Mouse (Mus musculus): ENCODE data around the gene Gm10197. TPM values are rescaled to one million over a fixed set of nuclear protein-coding genes. Genes with fewer than 3 reads are reported as not detected.
"Not testable (repeated sequence)": the region's sequence is repeated elsewhere in the genome, so short reads cannot be mapped to it uniquely, and the experiment has no call there.

Gene Gm10197
- polyA plus RNA-seq, 1 experiment from 2014 or later: 4.8 TPM

- DNase-seq (no peak), ATAC-seq (ENCODE audit: insufficient read depth) (no peak)
- Histone ChIP-seq H3K9ac (no peak overlapping the region), H3K27ac (ENCODE audit: low read depth) (no peak overlapping the region), H3K4me3 (ENCODE audit: low read depth, low read length) (no peak overlapping the region), H3K4me1 (ENCODE audit: insufficient read depth) (no peaks in the 10 kb centered on the region), H3K4me2 (no peak overlapping the region), H3K9me3 (ENCODE audit: low read depth, low read length) (no peaks in the 10 kb centered on the region), H3K27me3 (ENCODE audit: insufficient read depth, low read length) (no peaks in the 10 kb centered on the region), H3K36me3 (ENCODE audit: insufficient read depth) (no peaks in the 10 kb centered on the region)
- no peak; the same call in 1 of the 2 replicates for TF ChIP-seq CTCF (IDR thresholded peaks at IDR 0.05; ENCODE audit: low read depth)
- 42% methylated on average over 12 of the region's 12 CpGs for WGBS
These were observed 31.3 kb upstream of the Gm10197 start for GRCm38 (mm10) chr19:53402741-53403432.

- no peak overlapping the region for H3K4me2 ChIP-seq
- H3K4me3 ChIP-seq (ENCODE audit: low read depth, low read length): no peak overlapping the region
- no peaks in the 10 kb centered on the region for H3K36me3 ChIP-seq (ENCODE audit: insufficient read depth)
- no peaks in the 10 kb centered on the region for H3K9me3 ChIP-seq (ENCODE audit: low read depth, low read length)
- H3K27me3 ChIP-seq (ENCODE audit: insufficient read depth, low read length): no peaks in the 10 kb centered on the region
- no peak for ATAC-seq (ENCODE audit: insufficient read depth)
- H3K27ac ChIP-seq (ENCODE audit: low read depth): no peak overlapping the region
- no peak overlapping the region for H3K9ac ChIP-seq
- peak; percentile 36 for DNase-seq
- H3K4me1 ChIP-seq (ENCODE audit: insufficient read depth): no peaks in the 10 kb centered on the region
- WGBS: 75% methylated on average over 16 of the region's 16 CpGs
- peak; percentile 17; the same call in 1 of the 2 replicates for TF ChIP-seq CTCF (IDR thresholded peaks at IDR 0.05; ENCODE audit: low read depth)
These were observed 29.0 kb upstream of the Gm10197 start for GRCm38 (mm10) chr19:53400332-53401110.

GRCm38 (mm10) chr19:53399213-53399612 is 27.6 kb upstream of the Gm10197 start:
- no peak for TF ChIP-seq CTCF (IDR thresholded peaks at IDR 0.05; ENCODE audit: low read depth)
- no peaks in the 10 kb centered on the region for H3K9me3 ChIP-seq (ENCODE audit: low read depth, low read length)
- 75% methylated on average over 4 of the region's 4 CpGs for WGBS
- H3K4me2 ChIP-seq: no peak overlapping the region
- H3K27me3 ChIP-seq (ENCODE audit: insufficient read depth, low read length): no peaks in the 10 kb centered on the region
- ATAC-seq (ENCODE audit: insufficient read depth) (no peak), DNase-seq (no peak)
- H3K4me1 ChIP-seq (ENCODE audit: insufficient read depth): no peaks in the 10 kb centered on the region
- no peak overlapping the region for H3K27ac ChIP-seq (ENCODE audit: low read depth)
- no peak overlapping the region for H3K9ac ChIP-seq
- H3K36me3 ChIP-seq (ENCODE audit: insufficient read depth): no peaks in the 10 kb centered on the region
- no peak overlapping the region for H3K4me3 ChIP-seq (ENCODE audit: low read depth, low read length)

- Histone ChIP-seq H3K9ac (no peak overlapping the region), H3K4me1 (ENCODE audit: insufficient read depth) (no peaks in the 10 kb centered on the region), H3K4me3 (ENCODE audit: low read depth, low read length) (no peak overlapping the region), H3K9me3 (ENCODE audit: low read depth, low read length) (no peaks in the 10 kb centered on the region), H3K27me3 (ENCODE audit: insufficient read depth, low read length) (no peaks in the 10 kb centered on the region), H3K36me3 (ENCODE audit: insufficient read depth) (no peaks in the 10 kb centered on the region), H3K4me2 (no peak overlapping the region), H3K27ac (ENCODE audit: low read depth) (no peak overlapping the region)
- DNase-seq (no peak), ATAC-seq (ENCODE audit: insufficient read depth) (no peak)
- no peak for TF ChIP-seq CTCF (IDR thresholded peaks at IDR 0.05; ENCODE audit: low read depth)
- 81% methylated on average over 12 of the region's 12 CpGs for WGBS
These were observed 26.1 kb upstream of the Gm10197 start for GRCm38 (mm10) chr19:53397451-53398233.

DNA sequence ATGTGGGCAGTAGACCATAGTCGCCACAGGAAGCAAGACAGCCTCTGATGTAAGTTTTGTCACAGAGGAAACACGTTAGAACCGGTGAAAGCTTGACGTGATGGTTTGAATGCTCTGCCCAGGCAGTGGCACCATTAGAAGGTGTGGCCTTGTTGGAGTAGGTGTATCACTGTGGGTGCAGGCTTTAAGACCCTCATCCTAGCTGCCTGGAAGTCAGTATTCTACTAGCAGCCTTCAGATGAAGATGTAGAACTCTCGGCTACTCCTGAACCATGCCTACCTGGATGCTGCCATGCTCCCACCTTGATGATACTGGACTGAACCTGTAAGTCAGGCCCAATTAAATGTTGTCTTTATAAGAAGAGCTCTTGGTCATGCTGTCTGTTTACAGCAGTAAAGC is 24.2 kb upstream of the Gm10197 start:
- 50% methylated on average over 5 of the region's 5 CpGs for WGBS
- not testable (repeated sequence) for H3K4me2 ChIP-seq

DNA sequence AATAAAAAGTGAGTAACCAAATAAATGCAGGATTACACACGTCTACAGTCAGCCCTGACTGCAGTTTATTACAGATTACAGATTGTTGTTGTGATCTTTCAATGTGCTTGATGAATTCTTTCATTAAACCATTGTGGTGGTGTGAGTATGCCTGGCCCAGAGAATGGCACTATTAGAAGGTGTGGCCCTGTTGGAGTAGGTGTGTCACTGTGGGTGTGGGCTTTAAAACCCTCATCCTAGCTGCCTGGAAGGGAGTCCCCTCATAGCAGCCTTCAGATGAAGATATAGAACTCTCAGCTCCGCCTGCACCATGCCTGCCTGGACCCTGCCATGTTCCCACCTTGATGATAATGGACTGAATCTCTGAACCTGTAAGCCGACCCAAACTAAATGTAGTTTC is 23.4 kb upstream of the Gm10197 start:
- not testable (repeated sequence) for ATAC-seq (ENCODE audit: insufficient read depth); DNase-seq
- 61% methylated on average over 3 of the region's 3 CpGs for WGBS

More for the DNA sequence above, 24.2 kb upstream of the Gm10197 start:
- ATAC-seq (ENCODE audit: insufficient read depth); H3K9ac ChIP-seq; DNase-seq; H3K36me3 ChIP-seq (ENCODE audit: insufficient read depth); H3K4me3 ChIP-seq (ENCODE audit: low read depth, low read length); H3K9me3 ChIP-seq (ENCODE audit: low read depth, low read length); H3K4me1 ChIP-seq (ENCODE audit: insufficient read depth); H3K27ac ChIP-seq (ENCODE audit: low read depth); H3K27me3 ChIP-seq (ENCODE audit: insufficient read depth, low read length): not testable (repeated sequence)

GRCm38 (mm10) chr19:53394552-53394951 is 23.0 kb upstream of the Gm10197 start:
- H3K27me3 ChIP-seq (ENCODE audit: insufficient read depth, low read length): no peaks in the 10 kb centered on the region
- H3K36me3 ChIP-seq (ENCODE audit: insufficient read depth): no peaks in the 10 kb centered on the region
- 15% methylated on average over 7 of the region's 7 CpGs for WGBS
- H3K9ac ChIP-seq: no peak overlapping the region
- DNase-seq: peak; percentile 92
- peak; percentile 81 for TF ChIP-seq CTCF (IDR thresholded peaks at IDR 0.05; ENCODE audit: low read depth)
- H3K4me3 ChIP-seq (ENCODE audit: low read depth, low read length): no peak overlapping the region
- no peak overlapping the region for H3K27ac ChIP-seq (ENCODE audit: low read depth)
- ATAC-seq (ENCODE audit: insufficient read depth): no peak
- H3K9me3 ChIP-seq (ENCODE audit: low read depth, low read length): no peaks in the 10 kb centered on the region
- peaks cover 5% of the 10 kb centered on the region; the same call in 1 of the 2 replicates for H3K4me1 ChIP-seq (ENCODE audit: insufficient read depth)
- no peak overlapping the region for H3K4me2 ChIP-seq

More for the DNA sequence above, 23.4 kb upstream of the Gm10197 start:
- not testable (repeated sequence) for H3K27me3 ChIP-seq (ENCODE audit: insufficient read depth, low read length); H3K4me1 ChIP-seq (ENCODE audit: insufficient read depth); H3K9me3 ChIP-seq (ENCODE audit: low read depth, low read length); H3K9ac ChIP-seq; H3K4me2 ChIP-seq; H3K27ac ChIP-seq (ENCODE audit: low read depth); H3K4me3 ChIP-seq (ENCODE audit: low read depth, low read length); H3K36me3 ChIP-seq (ENCODE audit: insufficient read depth)

Measured in lung, embryonic 14.5 days (tissue).